Mouse (Mus musculus) kidney, embryonic 14.5 days (tissue): ENCODE measurements around the gene Olfr60. TPM values are rescaled to one million over a fixed set of nuclear protein-coding genes. Genes with fewer than 3 reads are reported as not detected.

Source experiments
- ATAC-seq: fragments of 200-750 bp; cut with Nextera tagmentation; 2 replicates; pipeline ENCODE4 v1.8.0; 2017; ENCODE audit warnings: moderate number of reproducible peaks, mild to moderate bottlenecking, moderate TSS enrichment, moderate library complexity; ENCODE audit not compliant: low FRiP score, low TSS enrichment
- H3K27ac ChIP-seq: fragments of 300-500 bp; sonication (generic); 2 replicates; pipeline ENCODE4 v1.5.1; 2014; ENCODE audit warnings: low read depth, mild to moderate bottlenecking, low read length, moderate library complexity, mixed read lengths
- H3K27me3 ChIP-seq: fragments of 300-500 bp; sonication (generic); 2 replicates; pipeline ENCODE4 v1.6.1; 2014; ENCODE audit warnings: mild to moderate bottlenecking, low read length; ENCODE audit not compliant: control insufficient read depth, insufficient read depth
- H3K36me3 ChIP-seq: fragments of 300-500 bp; sonication (generic); 2 replicates; pipeline ENCODE4 v1.6.1; 2014; ENCODE audit warnings: low read length, mixed read lengths; ENCODE audit not compliant: control insufficient read depth, insufficient read depth
- H3K4me1 ChIP-seq: fragments of 300-500 bp; sonication (generic); 2 replicates; pipeline ENCODE4 v1.6.1; 2014; ENCODE audit warnings: low read length, mixed read lengths; ENCODE audit not compliant: control insufficient read depth, insufficient read depth
- H3K4me2 ChIP-seq: fragments of 300-500 bp; sonication (generic); replicated peaks from 2 replicates; pipeline ENCODE4 v1.6.1; 2014; ENCODE audit warnings: low read depth, mild to moderate bottlenecking, low read length
- H3K4me3 ChIP-seq: fragments of 300-500 bp; sonication (generic); 2 replicates; pipeline ENCODE4 v1.5.1; 2014; ENCODE audit warnings: mild to moderate bottlenecking, low read length
- H3K9ac ChIP-seq: fragments of 300-500 bp; sonication (generic); 2 replicates; pipeline ENCODE4 v1.6.1; 2014; ENCODE audit warnings: low read depth, mild to moderate bottlenecking, low read length, moderate library complexity
- H3K9me3 ChIP-seq: fragments of 300-500 bp; sonication (generic); 2 replicates; pipeline ENCODE4 v1.6.1; 2016; ENCODE audit warnings: low read length; ENCODE audit not compliant: control insufficient read depth
- WGBS: fragments of 180-500 bp; shearing (Covaris S2); extraction: QIAGEN DNeasy Blood & Tissue Kit; methylation state at CpG from one replicate; pipeline ENCODE4 v1.1.7; 2014; 5-methylcytosine and 5-hydroxymethylcytosine counted together
- polyA plus RNA-seq: library from polyadenylated mRNA; unstranded; fragments of >200 nt; fragmentation: Nextera tagmentation; extraction: Ambion mirVana; gene quantifications from 2 replicates; pipeline ENCODE4 v1.2.1, GENCODE M21; 2014

Olfr60 gene
- polyA plus RNA-seq, 1 experiment from 2014 or later, result not detected

DNA sequence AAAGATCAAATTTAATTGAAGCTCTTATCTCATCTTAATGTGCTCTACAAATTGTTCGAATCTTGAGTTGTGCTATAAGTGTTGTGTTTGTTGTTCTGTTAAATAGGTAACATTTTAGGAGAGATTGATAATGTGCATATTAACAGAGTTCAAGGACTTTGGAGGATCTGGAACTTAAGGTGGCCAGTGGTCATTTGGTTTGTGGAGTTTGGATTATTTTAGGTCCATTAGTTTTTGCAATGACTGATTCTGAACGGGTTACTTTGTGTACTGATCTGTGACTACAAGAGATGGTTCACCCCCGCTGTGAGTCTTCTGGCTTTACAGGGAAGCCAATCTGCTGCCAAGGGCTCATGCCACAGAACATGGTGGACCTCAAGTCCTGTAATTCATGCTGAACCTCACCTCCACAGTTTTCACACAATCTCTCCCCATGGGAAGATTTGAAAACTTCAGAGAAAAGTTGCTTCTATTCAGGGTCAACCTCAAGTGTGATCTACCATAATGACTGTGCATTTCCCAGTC lies 41.5 kb downstream of the Olfr60 start:
- 80% methylated on average over 3 of the region's 3 CpGs for whole genome bisulfite sequencing
- Histone ChIP-seq H3K9me3 (no peaks in the 10 kb centered on the region), H3K4me1 (no peaks in the 10 kb centered on the region), H3K4me2 (no peak overlapping the region), H3K9ac (no peak overlapping the region), H3K27ac (no peak overlapping the region), H3K27me3 (no peaks in the 10 kb centered on the region), H3K4me3 (no peak overlapping the region), H3K36me3 (no peaks in the 10 kb centered on the region)
- ATAC-seq, result no peak

GRCm38 (mm10) chr7:140299416-140299815 lies 62.1 kb downstream of the Olfr60 start:
- no peak overlapping the region for H3K27ac ChIP-seq
- H3K9me3 ChIP-seq, result no peaks in the 10 kb centered on the region
- H3K36me3 ChIP-seq, result no peaks in the 10 kb centered on the region
- H3K27me3 ChIP-seq, result no peaks in the 10 kb centered on the region
- no peak overlapping the region for H3K4me3 ChIP-seq
- H3K4me2 ChIP-seq, result no peak overlapping the region
- WGBS, result 87% methylated on average over 3 of the region's 3 CpGs
- no peaks in the 10 kb centered on the region for H3K4me1 ChIP-seq
- no peak for ATAC-seq
- no peak overlapping the region for H3K9ac ChIP-seq

DNA sequence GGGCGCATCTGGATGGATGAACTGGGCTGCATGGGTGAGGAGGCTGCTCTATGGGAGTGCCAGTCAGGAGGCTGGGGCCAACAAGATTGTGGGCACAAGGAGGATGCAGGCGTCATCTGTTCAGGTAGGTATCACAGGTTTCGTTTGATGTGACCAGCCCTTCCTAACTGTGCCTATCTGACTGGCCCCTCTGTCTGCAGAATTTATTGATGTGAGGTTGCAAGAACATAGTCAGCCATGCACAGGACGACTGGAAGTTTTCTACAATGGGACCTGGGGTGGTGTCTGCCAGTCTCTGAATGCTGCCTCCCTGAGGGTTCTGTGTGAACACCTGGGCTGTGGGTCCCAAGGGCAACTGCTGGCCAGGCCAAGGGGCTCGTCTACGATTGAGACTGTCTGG lies 64.6 kb downstream of the Olfr60 start:
- Histone ChIP-seq H3K4me1 (no peaks in the 10 kb centered on the region), H3K9ac (no peak overlapping the region), H3K27ac (no peak overlapping the region), H3K36me3 (no peaks in the 10 kb centered on the region), H3K4me2 (no peak overlapping the region), H3K9me3 (no peaks in the 10 kb centered on the region), H3K27me3 (no peaks in the 10 kb centered on the region), H3K4me3 (no peak overlapping the region)
- ATAC-seq, result no peak
- WGBS, result 79% methylated on average over 6 of the region's 6 CpGs

DNA sequence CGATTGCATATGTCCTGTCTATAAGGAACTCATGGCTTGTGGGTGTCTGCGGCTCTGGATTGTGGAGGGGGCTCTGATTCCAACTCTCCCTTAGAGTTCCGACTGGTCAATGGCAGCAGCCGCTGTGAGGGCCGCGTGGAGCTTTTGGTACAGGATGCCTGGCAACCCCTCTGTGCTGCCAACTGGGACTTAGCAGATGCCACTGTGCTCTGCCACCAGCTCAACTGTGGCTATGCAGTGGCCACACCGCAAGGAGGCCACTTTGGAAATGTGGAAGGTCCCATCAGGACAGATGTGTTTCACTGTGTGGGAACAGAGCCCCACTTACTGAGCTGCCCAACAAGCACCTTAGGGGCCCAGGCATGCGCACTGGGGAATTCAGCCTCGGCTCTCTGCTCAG lies 65.7 kb downstream of the Olfr60 start:
- Histone ChIP-seq H3K4me1 (no peaks in the 10 kb centered on the region), H3K36me3 (no peaks in the 10 kb centered on the region), H3K9ac (no peak overlapping the region), H3K27me3 (no peaks in the 10 kb centered on the region), H3K27ac (no peak overlapping the region), H3K9me3 (no peaks in the 10 kb centered on the region), H3K4me2 (no peak overlapping the region), H3K4me3 (no peak overlapping the region)
- 89% methylated on average over 9 of the region's 9 CpGs for WGBS
- ATAC-seq, result no peak

Other genes starting within 250 kb of the Olfr60 start
- 20.7 and 24.8 TPM in 2 replicates for gene Paox, start 245.9 kb downstream of the Olfr60 start, polyA plus RNA-seq
- gene Echs1, start 245.2 kb downstream of the Olfr60 start, polyA plus RNA-seq, result 186 and 199 TPM in 2 replicates
- gene Mtg1, start 224.1 kb downstream of the Olfr60 start, polyA plus RNA-seq, result 25.9 and 30.8 TPM in 2 replicates
- 0.13 and 0.14 TPM in 2 replicates for gene Sprn, start 206.8 kb downstream of the Olfr60 start, polyA plus RNA-seq
- gene Olfr522, start 196.9 kb downstream of the Olfr60 start, polyA plus RNA-seq, result not detected in 2 replicates
- gene Olfr523, start 188.5 kb downstream of the Olfr60 start, polyA plus RNA-seq, result not detected in 2 replicates
- gene Olfr524, start 155.7 kb downstream of the Olfr60 start, polyA plus RNA-seq, result not detected in 2 replicates
- not detected in 2 replicates for gene Cd163l1, start 143.4 kb downstream of the Olfr60 start, polyA plus RNA-seq
- gene 5830411N06Rik, start 114.4 kb downstream of the Olfr60 start, polyA plus RNA-seq, result not detected in 2 replicates
- not detected in 2 replicates for gene Olfr525, start 40.8 kb downstream of the Olfr60 start, polyA plus RNA-seq
- not detected in 2 replicates for gene Olfr527, start 27.7 kb downstream of the Olfr60 start, polyA plus RNA-seq
- gene Olfr530, start 14.7 kb upstream of the Olfr60 start, polyA plus RNA-seq, result not detected in 2 replicates
- gene Olfr531, start 41.2 kb upstream of the Olfr60 start, polyA plus RNA-seq, result not detected in 2 replicates
- not detected in 2 replicates for gene Olfr532, start 60.0 kb upstream of the Olfr60 start, polyA plus RNA-seq
- gene Olfr533, start 101.7 kb upstream of the Olfr60 start, polyA plus RNA-seq, result not detected in 2 replicates
- not detected in 2 replicates for gene Olfr535, start 122.5 kb upstream of the Olfr60 start, polyA plus RNA-seq
- not detected in 2 replicates for gene Olfr536, start 145.7 kb upstream of the Olfr60 start, polyA plus RNA-seq
- gene Olfr538, start 206.2 kb upstream of the Olfr60 start, polyA plus RNA-seq, result not detected in 2 replicates
- gene Olfr46, start 239.6 kb upstream of the Olfr60 start, polyA plus RNA-seq, result not detected in 2 replicates